Mouse (Mus musculus): ENCODE results near the gene Nrsn2.
A peak's percentile ranks its signal among the peaks of the same experiment; 100 is the strongest.

Nrsn2 gene

GRCm38 (mm10) chr2:152338319-152338718, 38.1 kb downstream of the Nrsn2 start:
- no peak for DNase-seq

- DNase-seq = no peak
Measured at GRCm38 (mm10) chr2:152337591-152338212, 38.7 kb downstream of the Nrsn2 start.

GRCm38 (mm10) chr2:152336856-152337255, 39.6 kb downstream of the Nrsn2 start:
- DNase-seq = no peak

GRCm38 (mm10) chr2:152335289-152335820, 41.1 kb downstream of the Nrsn2 start:
- DNase-seq = peak; percentile 25

- DNase-seq = no peak
Measured at GRCm38 (mm10) chr2:152333345-152334006, 43.0 kb downstream of the Nrsn2 start.

- DNase-seq = peak; percentile 90
Measured at GRCm38 (mm10) chr2:152332101-152332825, 44.2 kb downstream of the Nrsn2 start, which contains the start of gene Rbck1. Gene Rbck1 (minus strand): TSS chr2:152332653.

GRCm38 (mm10) chr2:152330858-152331423, 45.5 kb downstream of the Nrsn2 start:
- no peak for DNase-seq

- DNase-seq = no peak
Measured at GRCm38 (mm10) chr2:152327980-152328379, 48.5 kb downstream of the Nrsn2 start.

GRCm38 (mm10) chr2:152326654-152327053, 49.8 kb downstream of the Nrsn2 start:
- no peak for DNase-seq

GRCm38 (mm10) chr2:152326157-152326556, 50.3 kb downstream of the Nrsn2 start:
- no peak for DNase-seq

- DNase-seq = no peak
Measured at GRCm38 (mm10) chr2:152324842-152325241, 51.6 kb downstream of the Nrsn2 start.

- DNase-seq = no peak
Measured at GRCm38 (mm10) chr2:152323971-152324370, 52.5 kb downstream of the Nrsn2 start.

- DNase-seq = no peak
Measured at GRCm38 (mm10) chr2:152322198-152322597, 54.2 kb downstream of the Nrsn2 start.

- no peak for DNase-seq
Measured at GRCm38 (mm10) chr2:152321558-152321957, 54.9 kb downstream of the Nrsn2 start.

All from right cerebral cortex, adult 18-20 months (tissue).